Mouse (Mus musculus) inflammation-experienced regulatory T-cells, adult 6 months (primary cell): ENCODE data around the gene Fgf8. TPM values are rescaled to one million over a fixed set of nuclear protein-coding genes. Genes with fewer than 3 reads are reported as not detected.
A peak's percentile ranks its signal among the peaks of the same experiment; 100 is the strongest.

ENCODE experiments used
- ATAC-seq: one replicate; pipeline ENCODE4 v1.8.0; 2017
- polyA plus RNA-seq, 3 experiments: library from polyadenylated mRNA; unstranded; fragments of 100-300 nt; shearing (Covaris generic); gene quantifications; one replicate each; pipeline ENCODE4 v1.2.1; 2017

Fgf8 gene
- not detected for polyA plus RNA-seq

GRCm38 (mm10) chr19:45742218-45742983, at the start of gene Fgf8:
Fgf8 (minus strand) TSS chr19:45742915.
- peak; percentile 23 for ATAC-seq

- ATAC-seq, result no peak
Measured at GRCm38 (mm10) chr19:45792404-45792803, 49.7 kb upstream of the Fgf8 start.

- ATAC-seq, result peak; percentile 84
Measured at GRCm38 (mm10) chr19:45789888-45790874, 47.5 kb upstream of the Fgf8 start.

GRCm38 (mm10) chr19:45789365-45789764, 46.6 kb upstream of the Fgf8 start:
- ATAC-seq, result no peak

GRCm38 (mm10) chr19:45788337-45788736, 45.6 kb upstream of the Fgf8 start:
- ATAC-seq, result no peak

GRCm38 (mm10) chr19:45787450-45787849, 44.7 kb upstream of the Fgf8 start:
- ATAC-seq, result no peak

- no peak for ATAC-seq
Measured at GRCm38 (mm10) chr19:45785470-45785869, 42.8 kb upstream of the Fgf8 start.

GRCm38 (mm10) chr19:45783933-45784576, 41.3 kb upstream of the Fgf8 start:
- no peak for ATAC-seq

- peak; percentile 93 for ATAC-seq
Measured at GRCm38 (mm10) chr19:45783181-45783932, 40.6 kb upstream of the Fgf8 start, which contains the start of gene Mgea5. Mgea5 (minus strand) TSS chr19:45783837.

GRCm38 (mm10) chr19:45782315-45783001, 39.7 kb upstream of the Fgf8 start:
- peak; percentile 5 for ATAC-seq

GRCm38 (mm10) chr19:45781676-45782075, 39.0 kb upstream of the Fgf8 start:
- ATAC-seq, result no peak

- no peak for ATAC-seq
Measured at GRCm38 (mm10) chr19:45780350-45780915, 37.7 kb upstream of the Fgf8 start.

- ATAC-seq, result no peak
Measured at GRCm38 (mm10) chr19:45775486-45775885, 32.8 kb upstream of the Fgf8 start.

GRCm38 (mm10) chr19:45771501-45771900, 28.8 kb upstream of the Fgf8 start:
- no peak for ATAC-seq

- no peak for ATAC-seq
Measured at GRCm38 (mm10) chr19:45760810-45761209, 18.1 kb upstream of the Fgf8 start.

GRCm38 (mm10) chr19:45758671-45759070, 16.0 kb upstream of the Fgf8 start:
- no peak for ATAC-seq

GRCm38 (mm10) chr19:45753551-45753950, 10.8 kb upstream of the Fgf8 start:
- no peak for ATAC-seq

GRCm38 (mm10) chr19:45751881-45752280, 9.2 kb upstream of the Fgf8 start:
- peak; percentile 34 for ATAC-seq

GRCm38 (mm10) chr19:45749243-45750043, 6.7 kb upstream of the Fgf8 start, which contains the start of gene Npm3:
Npm3 (minus strand) TSS chr19:45749591.
- ATAC-seq, result peak; percentile 79

- ATAC-seq, result peak; percentile 31
Measured at GRCm38 (mm10) chr19:45748691-45749242, 6.1 kb upstream of the Fgf8 start.
